Mouse (Mus musculus) hindbrain, embryonic 12.5 days (tissue): ENCODE measurements around the gene Tspan15. TPM values are rescaled to one million over a fixed set of nuclear protein-coding genes. Genes with fewer than 3 reads are reported as not detected.

Experiments
- ATAC-seq: fragments of 200-750 bp; cut with Nextera tagmentation; 2 replicates; pipeline ENCODE4 v1.8.0; 2017; ENCODE audit warnings: moderate TSS enrichment; ENCODE audit not compliant: low FRiP score
- H3K27ac ChIP-seq: fragments of 300-500 bp; sonication (generic); 2 replicates; pipeline ENCODE4 v1.5.1; 2016; ENCODE audit warnings: mild to moderate bottlenecking
- H3K27me3 ChIP-seq: fragments of 300-500 bp; sonication (generic); 2 replicates; pipeline ENCODE4 v1.6.1; 2016; ENCODE audit warnings: mild to moderate bottlenecking
- H3K36me3 ChIP-seq: fragments of 300-500 bp; sonication (generic); 2 replicates; pipeline ENCODE4 v1.6.1; 2016; ENCODE audit warnings: mild to moderate bottlenecking
- H3K4me1 ChIP-seq: fragments of 300-500 bp; sonication (generic); 2 replicates; pipeline ENCODE4 v1.6.1; 2016
- H3K4me2 ChIP-seq: fragments of 300-500 bp; sonication (generic); replicated peaks from 2 replicates; pipeline ENCODE4 v1.6.1; 2016; ENCODE audit warnings: mild to moderate bottlenecking
- H3K4me3 ChIP-seq: fragments of 300-500 bp; sonication (generic); 2 replicates; pipeline ENCODE4 v1.5.1; 2016; ENCODE audit warnings: mild to moderate bottlenecking
- H3K9ac ChIP-seq: fragments of 300-500 bp; sonication (generic); 2 replicates; pipeline ENCODE4 v1.6.1; 2016; ENCODE audit warnings: mild to moderate bottlenecking, moderate library complexity
- H3K9me3 ChIP-seq: fragments of 300-500 bp; sonication (generic); replicated peaks from 2 replicates; pipeline ENCODE4 v1.6.1; 2016; ENCODE audit warnings: mild to moderate bottlenecking
- WGBS: fragments of 180-500 bp; shearing (Covaris S2); methylation state at CpG from one replicate; pipeline ENCODE4 v1.1.7; 2016; 5-methylcytosine and 5-hydroxymethylcytosine counted together
- polyA plus RNA-seq: library from polyadenylated mRNA; unstranded; fragments of >200 nt; fragmentation: Nextera tagmentation; extraction: Ambion mirVana; gene quantifications from 2 replicates; pipeline ENCODE4 v1.2.1, GENCODE M21; 2016

Tspan15 gene
- polyA plus RNA-seq, 1 experiment from 2014 or later = 16.0 TPM

DNA sequence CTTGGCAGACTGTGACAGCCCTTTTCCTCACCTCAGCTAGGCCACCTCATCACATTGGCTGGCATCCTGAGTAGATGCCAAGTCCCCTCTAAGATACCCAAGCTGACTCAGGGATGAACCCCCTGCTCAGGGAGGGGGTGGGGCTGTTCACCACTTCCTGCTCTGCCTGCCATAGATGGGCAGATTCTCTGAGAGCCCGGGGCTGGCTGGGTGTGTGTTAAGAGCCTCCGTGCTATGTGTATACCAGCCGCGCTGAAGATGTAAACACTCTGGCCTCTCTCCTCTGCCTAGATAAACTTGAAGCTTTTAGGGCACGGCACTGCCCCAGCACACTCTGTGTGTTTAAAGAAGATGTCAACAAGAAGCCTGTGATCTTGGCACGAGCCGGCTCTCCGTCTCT lies 16.8 kb upstream of the Tspan15 start:
- Histone ChIP-seq H3K27ac (no peak overlapping the region), H3K4me3 (no peak overlapping the region), H3K27me3 (no peaks in the 10 kb centered on the region; the same call in 1 of the 2 replicates), H3K9ac (no peak overlapping the region), H3K36me3 (no peaks in the 10 kb centered on the region), H3K4me2 (no peak overlapping the region), H3K4me1 (no peaks in the 10 kb centered on the region), H3K9me3 (no peaks in the 10 kb centered on the region)
- whole genome bisulfite sequencing = 67% methylated on average over 8 of the region's 8 CpGs
- no peak for ATAC-seq

GRCm38 (mm10) chr10:62247156-62247555 lies 16.1 kb upstream of the Tspan15 start:
- no peaks in the 10 kb centered on the region for H3K4me1 ChIP-seq
- H3K36me3 ChIP-seq = no peaks in the 10 kb centered on the region
- no peak overlapping the region for H3K9ac ChIP-seq
- no peak overlapping the region for H3K4me3 ChIP-seq
- 64% methylated on average over 3 of the region's 3 CpGs for WGBS
- H3K9me3 ChIP-seq = no peaks in the 10 kb centered on the region
- ATAC-seq = no peak
- no peak overlapping the region for H3K27ac ChIP-seq
- H3K27me3 ChIP-seq = no peaks in the 10 kb centered on the region
- H3K4me2 ChIP-seq = no peak overlapping the region

DNA sequence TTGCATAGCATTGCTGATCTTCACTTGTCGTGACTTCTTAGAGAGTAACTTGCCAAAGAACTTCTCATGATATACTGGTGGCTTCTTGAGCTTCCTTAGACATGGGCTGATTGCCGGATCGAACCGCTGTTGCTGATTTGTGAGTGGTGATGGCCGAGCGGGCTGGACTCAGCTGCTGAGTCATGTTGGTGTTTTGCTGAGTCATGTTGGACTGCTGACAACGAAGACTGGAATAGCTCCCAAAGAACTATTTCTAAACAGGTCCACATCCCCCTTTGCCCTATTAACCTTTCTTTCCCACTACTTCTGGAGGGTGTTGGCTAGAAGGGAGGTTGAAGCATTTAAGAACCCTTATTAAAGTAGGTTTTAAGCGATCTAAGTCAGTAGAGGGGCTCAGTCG lies 13.0 kb upstream of the Tspan15 start:
- no peak overlapping the region for H3K27ac ChIP-seq
- H3K4me3 ChIP-seq = no peak overlapping the region
- ATAC-seq = no peak
- no peak overlapping the region for H3K4me2 ChIP-seq
- WGBS = 92% methylated on average over 9 of the region's 9 CpGs
- no peaks in the 10 kb centered on the region for H3K27me3 ChIP-seq
- no peaks in the 10 kb centered on the region for H3K9me3 ChIP-seq
- no peak overlapping the region for H3K9ac ChIP-seq
- no peaks in the 10 kb centered on the region for H3K36me3 ChIP-seq
- H3K4me1 ChIP-seq = no peaks in the 10 kb centered on the region

DNA sequence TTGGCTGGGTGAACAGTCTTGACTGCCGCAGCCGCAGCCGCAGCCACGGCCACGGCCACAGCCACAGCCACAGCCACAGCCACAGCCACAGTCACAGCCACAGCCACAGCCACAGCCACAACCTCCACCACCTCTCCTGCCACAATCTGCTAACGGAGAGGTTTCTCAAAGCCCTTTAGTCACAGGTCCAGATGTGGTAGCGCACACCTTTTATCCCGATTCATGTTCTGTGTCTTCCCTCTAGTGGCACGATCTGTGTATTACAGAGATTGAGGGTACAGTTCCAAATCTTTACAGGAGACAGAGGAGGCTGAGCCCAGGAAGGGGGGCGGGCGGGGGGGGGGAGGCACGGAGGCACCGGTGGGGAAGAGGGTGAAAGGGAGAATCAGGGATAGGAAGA lies 11.8 kb upstream of the Tspan15 start:
- Histone ChIP-seq H3K4me2 (no peak overlapping the region), H3K4me1 (no peaks in the 10 kb centered on the region), H3K9ac (no peak overlapping the region), H3K27ac (no peak overlapping the region), H3K27me3 (no peaks in the 10 kb centered on the region), H3K9me3 (no peaks in the 10 kb centered on the region), H3K36me3 (no peaks in the 10 kb centered on the region), H3K4me3 (no peak overlapping the region)
- WGBS = 55% methylated on average over 13 of the region's 13 CpGs
- no peak for ATAC-seq

DNA sequence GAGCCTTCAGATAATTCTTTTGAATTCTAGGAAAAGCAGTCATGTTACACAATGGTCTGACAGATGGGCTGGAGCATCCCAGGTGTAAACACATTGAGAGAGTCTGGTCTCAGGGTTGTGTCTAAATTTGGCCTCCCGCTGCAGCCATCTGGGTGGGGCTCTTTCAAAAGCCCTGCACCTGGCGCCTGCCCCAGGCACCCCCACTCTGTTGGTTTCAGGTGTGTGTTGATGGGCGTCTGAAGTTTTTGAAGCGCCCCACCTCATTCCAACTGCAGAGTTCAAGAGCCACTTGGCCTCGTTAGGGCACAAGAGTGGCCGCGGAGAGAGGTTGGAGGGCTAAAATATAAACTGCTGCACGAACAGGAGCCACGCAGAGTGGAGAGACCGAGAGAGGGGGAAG lies 11.3 kb upstream of the Tspan15 start:
- ATAC-seq = no peak
- H3K27ac ChIP-seq = no peak overlapping the region
- H3K36me3 ChIP-seq = no peaks in the 10 kb centered on the region
- H3K9ac ChIP-seq = no peak overlapping the region
- H3K9me3 ChIP-seq = no peaks in the 10 kb centered on the region
- H3K4me1 ChIP-seq = no peaks in the 10 kb centered on the region
- H3K27me3 ChIP-seq = no peaks in the 10 kb centered on the region
- no peak overlapping the region for H3K4me2 ChIP-seq
- no peak overlapping the region for H3K4me3 ChIP-seq
- 89% methylated on average over 10 of the region's 10 CpGs for WGBS

- no peaks in the 10 kb centered on the region for H3K4me1 ChIP-seq
- WGBS = 50% methylated on average over 6 of the region's 6 CpGs
- H3K4me2 ChIP-seq = no peak overlapping the region
- no peak overlapping the region for H3K27ac ChIP-seq
- no peak for ATAC-seq
- H3K9ac ChIP-seq = no peak overlapping the region
- H3K36me3 ChIP-seq = no peaks in the 10 kb centered on the region
- no peaks in the 10 kb centered on the region for H3K27me3 ChIP-seq
- no peak overlapping the region for H3K4me3 ChIP-seq
- no peaks in the 10 kb centered on the region for H3K9me3 ChIP-seq
Measured at GRCm38 (mm10) chr10:62239270-62239669, 8.2 kb upstream of the Tspan15 start.

DNA sequence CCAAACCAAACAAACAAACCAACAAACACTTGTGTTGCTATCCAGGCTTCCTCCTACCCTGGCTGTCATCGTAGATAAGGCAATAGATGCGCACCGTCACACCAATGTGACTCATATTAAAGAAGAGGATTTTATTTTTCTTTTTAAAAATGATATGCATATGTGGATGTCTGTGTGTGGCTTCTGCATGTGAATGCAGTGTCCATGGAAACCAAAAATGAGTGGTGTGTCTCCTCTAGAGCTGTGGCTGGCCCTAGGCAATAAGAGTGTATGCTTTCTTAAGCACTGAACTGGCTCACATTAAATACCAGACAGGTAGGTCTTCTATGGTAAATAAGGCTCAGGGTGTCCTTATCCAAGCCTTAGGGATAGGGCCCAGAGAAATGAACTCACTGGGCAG lies 7.6 kb upstream of the Tspan15 start:
- Histone ChIP-seq H3K4me1 (no peaks in the 10 kb centered on the region), H3K4me3 (no peak overlapping the region), H3K27ac (no peak overlapping the region), H3K36me3 (no peaks in the 10 kb centered on the region), H3K9me3 (no peaks in the 10 kb centered on the region), H3K4me2 (no peak overlapping the region), H3K9ac (no peak overlapping the region), H3K27me3 (no peaks in the 10 kb centered on the region)
- WGBS = 95% methylated on average over 3 of the region's 3 CpGs
- ATAC-seq = no peak

DNA sequence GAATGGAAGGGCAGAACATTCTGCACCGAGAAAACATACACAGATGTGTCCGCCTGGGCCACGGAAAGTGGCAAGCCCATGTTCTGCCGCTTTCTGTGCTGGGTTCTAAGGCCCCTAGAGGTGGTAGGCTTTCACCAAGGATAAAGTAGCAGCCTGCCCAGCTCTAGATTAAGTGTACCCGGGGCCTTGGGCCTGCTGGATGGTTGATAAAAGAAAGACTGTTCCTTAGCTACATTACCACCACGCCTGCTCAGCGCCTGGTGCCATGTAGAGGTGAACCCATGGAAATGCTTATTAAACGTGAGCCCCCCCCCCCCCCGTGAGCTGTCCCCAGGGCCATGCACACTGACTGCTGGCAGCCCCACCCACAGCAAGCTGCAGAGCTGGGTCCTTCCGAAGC lies 6.2 kb upstream of the Tspan15 start:
- Histone ChIP-seq H3K4me2 (no peak overlapping the region), H3K9me3 (no peaks in the 10 kb centered on the region), H3K4me1 (no peaks in the 10 kb centered on the region), H3K27ac (no peak overlapping the region), H3K36me3 (no peaks in the 10 kb centered on the region), H3K27me3 (peaks cover 4% of the 10 kb centered on the region; the same call in 1 of the 2 replicates), H3K9ac (no peak overlapping the region), H3K4me3 (no peak overlapping the region)
- ATAC-seq = no peak
- 83% methylated on average over 10 of the region's 10 CpGs for WGBS

GRCm38 (mm10) chr10:62236165-62236564 lies 5.1 kb upstream of the Tspan15 start:
- no peak overlapping the region for H3K4me3 ChIP-seq
- no peaks in the 10 kb centered on the region for H3K9me3 ChIP-seq
- no peak overlapping the region for H3K9ac ChIP-seq
- ATAC-seq = no peak
- WGBS = 87% methylated on average over 6 of the region's 6 CpGs
- H3K27me3 ChIP-seq = peaks cover 5% of the 10 kb centered on the region; the same call in 1 of the 2 replicates
- no peak overlapping the region for H3K4me2 ChIP-seq
- H3K4me1 ChIP-seq = no peaks in the 10 kb centered on the region
- H3K36me3 ChIP-seq = no peaks in the 10 kb centered on the region
- H3K27ac ChIP-seq = no peak overlapping the region

- 72% methylated on average over 3 of the region's 3 CpGs for WGBS
- Histone ChIP-seq H3K4me3 (no peak overlapping the region), H3K9ac (no peak overlapping the region), H3K4me1 (peaks cover 6% of the 10 kb centered on the region; the same call in 1 of the 2 replicates), H3K4me2 (peak overlapping the region; percentile 89), H3K27ac (no peak overlapping the region), H3K36me3 (no peaks in the 10 kb centered on the region), H3K9me3 (no peaks in the 10 kb centered on the region), H3K27me3 (peaks cover 12% of the 10 kb centered on the region)
- no peak for ATAC-seq
Measured at GRCm38 (mm10) chr10:62231811-62232210, 760 bp upstream of the Tspan15 start.

DNA sequence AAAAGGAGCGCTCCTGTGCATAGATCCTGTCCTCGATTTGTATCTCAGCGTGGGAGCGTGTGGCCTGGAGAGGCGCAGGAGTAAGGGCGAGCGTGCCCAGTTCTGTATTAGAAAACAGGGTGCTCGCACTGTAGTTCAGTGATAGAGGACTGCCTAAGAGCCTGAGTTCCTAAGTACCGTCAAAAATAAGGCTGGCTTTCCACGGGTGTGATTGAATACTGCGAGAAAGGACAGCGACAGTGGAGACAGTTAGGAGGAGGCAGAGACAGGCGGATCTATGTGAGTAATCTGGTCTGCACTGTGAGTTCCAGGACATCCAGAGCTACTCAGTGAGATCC lies 313 bp upstream of the Tspan15 start:
- peak overlapping the region; percentile 53 for H3K4me3 ChIP-seq
- peaks cover 12% of the 10 kb centered on the region for H3K27me3 ChIP-seq
- 5% methylated on average over 13 of the region's 13 CpGs for WGBS
- H3K4me1 ChIP-seq = peaks cover 6% of the 10 kb centered on the region; the same call in 1 of the 2 replicates
- H3K36me3 ChIP-seq = no peaks in the 10 kb centered on the region
- ATAC-seq = no peak
- peak overlapping the region; percentile 89 for H3K4me2 ChIP-seq
- H3K27ac ChIP-seq = 0 out of 2 replicates have a peak overlapping the region, but pooled peaks have one; percentile 17
- peak overlapping the region; percentile 18; the same call in 1 of the 2 replicates for H3K9ac ChIP-seq
- no peaks in the 10 kb centered on the region for H3K9me3 ChIP-seq

DNA sequence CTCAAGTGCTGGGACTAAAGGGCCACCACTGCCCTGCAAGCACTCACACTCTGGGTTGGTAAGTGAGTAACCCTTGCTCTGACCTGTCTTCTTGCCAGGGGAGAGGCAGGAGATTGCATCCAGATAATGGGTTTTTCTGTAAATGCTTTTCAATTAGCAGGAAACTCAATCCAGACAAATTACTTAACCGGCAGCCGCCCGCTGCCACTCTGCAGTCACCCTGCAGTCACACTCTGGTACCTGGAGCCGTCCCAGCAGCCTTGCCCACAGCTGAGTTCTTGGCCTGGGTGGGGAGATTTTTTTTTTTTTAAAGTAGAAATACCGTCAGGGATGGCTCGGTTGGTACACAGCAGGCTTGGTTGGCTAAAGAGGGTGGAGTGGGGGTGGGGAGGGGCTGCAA lies 2.9 kb downstream of the Tspan15 start:
- H3K9ac ChIP-seq = no peak overlapping the region
- no peaks in the 10 kb centered on the region for H3K9me3 ChIP-seq
- H3K4me3 ChIP-seq = no peak overlapping the region
- no peaks in the 10 kb centered on the region for H3K36me3 ChIP-seq
- no peak overlapping the region for H3K27ac ChIP-seq
- WGBS = 70% methylated on average over 6 of the region's 6 CpGs
- no peak overlapping the region for H3K4me2 ChIP-seq
- ATAC-seq = no peak
- H3K27me3 ChIP-seq = peaks cover 12% of the 10 kb centered on the region
- H3K4me1 ChIP-seq = peaks cover 6% of the 10 kb centered on the region; the same call in 1 of the 2 replicates

DNA sequence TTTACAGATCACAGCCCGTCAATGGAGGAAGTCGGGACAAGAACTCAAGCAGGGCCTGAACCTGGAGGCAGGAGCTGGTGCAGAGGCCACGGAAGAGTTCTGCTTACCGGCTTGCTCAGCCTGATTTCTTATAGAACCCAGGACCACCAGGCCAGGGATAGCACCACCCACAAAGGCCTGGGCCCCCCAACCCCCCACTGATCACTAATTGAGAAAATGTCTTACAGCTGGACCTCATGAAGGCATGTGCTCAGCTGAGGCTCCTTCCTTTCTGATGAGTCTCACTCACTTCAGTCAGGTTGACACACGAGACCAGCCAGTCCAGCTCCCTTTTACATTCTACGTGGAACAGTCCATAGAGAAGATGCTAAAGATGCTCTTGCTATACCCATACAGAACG lies 5.2 kb downstream of the Tspan15 start:
- peaks cover 7% of the 10 kb centered on the region for H3K27me3 ChIP-seq
- H3K4me3 ChIP-seq = no peak overlapping the region
- no peak overlapping the region for H3K27ac ChIP-seq
- peaks cover 6% of the 10 kb centered on the region; the same call in 1 of the 2 replicates for H3K4me1 ChIP-seq
- H3K36me3 ChIP-seq = no peaks in the 10 kb centered on the region
- no peak for ATAC-seq
- H3K4me2 ChIP-seq = no peak overlapping the region
- no peak overlapping the region for H3K9ac ChIP-seq
- no peaks in the 10 kb centered on the region for H3K9me3 ChIP-seq
- 67% methylated on average over 7 of the region's 7 CpGs for WGBS
